Comparison of ENCODE assay signal across 12 mouse cellular contexts in the genomic region with DNA sequence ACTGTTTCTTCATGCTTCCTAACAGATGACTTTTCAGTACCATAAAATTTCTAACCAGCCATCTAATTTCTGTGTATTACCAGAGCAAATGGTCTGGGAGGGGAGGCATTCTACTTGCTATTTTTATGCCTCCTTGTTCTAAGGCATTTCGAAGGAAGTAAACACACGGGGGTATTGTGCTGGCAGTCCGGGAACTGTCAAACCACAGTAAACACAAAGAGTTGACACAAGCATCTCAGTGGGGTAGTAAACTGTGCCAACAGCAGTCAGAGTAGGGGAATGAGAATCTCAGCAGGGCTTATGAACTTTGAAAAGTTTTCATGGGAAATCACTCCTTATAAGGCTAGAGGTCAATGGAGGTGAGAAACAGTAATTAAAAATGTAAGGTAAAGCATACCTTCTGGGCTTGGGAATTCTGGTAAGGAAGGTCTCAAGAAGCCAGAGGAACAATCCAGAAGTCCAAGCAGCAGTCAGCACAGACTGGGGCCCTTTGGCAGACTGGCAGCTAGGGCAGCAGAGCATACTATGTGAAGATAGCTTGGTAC. TPM values are rescaled to one million over a fixed set of nuclear protein-coding genes. Genes with fewer than 3 reads are reported as not detected.
A peak's percentile ranks its signal among the peaks of the same experiment; 100 is the strongest.
DNase-seq lines count a peak whose midpoint lies in the region; ATAC-seq and TF ChIP-seq lines count a peak whose summit lies in the region.
"Had no signal": no experiment of that assay in that cellular context is flagged by ENCODE, and none has a peak within 500 bp of the region (broad histone marks: within the 10 kb centered on the region; RNA-seq: fewer than 3 reads in every experiment).

No protein-coding gene starts in this region.

- H3K4me2 ChIP-seq in liver, embryonic 12.5 days = no peak overlapping the region
- H3K4me2 ChIP-seq in kidney, embryonic 15.5 days = no peak overlapping the region
- H3K4me2 ChIP-seq in forebrain, embryonic 12.5 days = no peak overlapping the region
- H3K4me2 ChIP-seq: limb, embryonic 12.5 days had no signal

- peaks cover 4% of the 10 kb centered on the region; the same call in 1 of the 2 replicates for H3K79me2 ChIP-seq in heart, adult 2 months (replicated peaks; ENCODE audit: control insufficient read depth, insufficient read depth, low read length)
- peaks cover 24% of the 10 kb centered on the region; the same call in 1 of the 2 replicates for H3K79me2 ChIP-seq in liver, adult 2 months (ENCODE audit: control insufficient read depth, insufficient read depth, low read length)

- H3K4me3 ChIP-seq in heart, adult 2 months = no peak overlapping the region
- no peak overlapping the region for H3K4me3 ChIP-seq in liver, adult 2 months (ENCODE audit: insufficient read depth, low read depth, low read length)
- H3K4me3 ChIP-seq in liver, embryonic 12.5 days = no peak overlapping the region
- no peak overlapping the region for H3K4me3 ChIP-seq in kidney, embryonic 15.5 days (replicated peaks)
- no peak overlapping the region for H3K4me3 ChIP-seq in forebrain, embryonic 12.5 days (replicated peaks)
- H3K4me3 ChIP-seq: limb, embryonic 12.5 days had no signal

- H3K27me3 ChIP-seq in heart, adult 2 months (ENCODE audit: control insufficient read depth, insufficient read depth, low read length) = no peaks in the 10 kb centered on the region
- H3K27me3 ChIP-seq in liver, adult 2 months (ENCODE audit: control insufficient read depth, insufficient read depth, low read length) = no peaks in the 10 kb centered on the region
- H3K27me3 ChIP-seq in liver, embryonic 12.5 days (replicated peaks) = no peaks in the 10 kb centered on the region
- no peaks in the 10 kb centered on the region for H3K27me3 ChIP-seq in kidney, embryonic 15.5 days
- no peaks in the 10 kb centered on the region for H3K27me3 ChIP-seq in forebrain, embryonic 12.5 days
- H3K27me3 ChIP-seq: limb, embryonic 12.5 days had no signal

- H3K9ac ChIP-seq in heart, adult 2 months (ENCODE audit: low read depth, low read length) = no peak overlapping the region
- no peak overlapping the region for H3K9ac ChIP-seq in liver, adult 2 months (ENCODE audit: low read depth, low read length)
- H3K9ac ChIP-seq in liver, embryonic 12.5 days = no peak overlapping the region
- H3K9ac ChIP-seq in kidney, embryonic 15.5 days = no peak overlapping the region
- no peak overlapping the region for H3K9ac ChIP-seq in forebrain, embryonic 12.5 days
- H3K9ac ChIP-seq: limb, embryonic 12.5 days had no signal

- DNase-seq in heart, adult 2 months = no peak
- no peak for DNase-seq in heart, postnatal 14 days
- DNase-seq in liver, adult 2 months (ENCODE audit: extremely low read depth, low read depth, low spot score) = peak; percentile 38
- DNase-seq in lung, postnatal 36 days = peak; percentile 54
- no peak for DNase-seq in embryo, embryonic 10 days (ENCODE audit: low spot score)
- DNase-seq: embryo, embryonic 11 days; gastrocnemius, postnatal 14 days; heart, postnatal 36 days had no signal

- no peak for TF ChIP-seq CTCF in heart, adult 2 months (IDR thresholded peaks at IDR 0.05)
- no peak for TF ChIP-seq CTCF in liver, adult 2 months (IDR thresholded peaks at IDR 0.05; ENCODE audit: low read depth, low read length)

- peaks cover 10% of the 10 kb centered on the region for H3K36me3 ChIP-seq in heart, adult 2 months (ENCODE audit: control insufficient read depth, insufficient read depth, low read length)
- H3K36me3 ChIP-seq in liver, adult 2 months (ENCODE audit: control insufficient read depth, insufficient read depth, low read length) = no peaks in the 10 kb centered on the region
- peaks cover 7% of the 10 kb centered on the region for H3K36me3 ChIP-seq in liver, embryonic 12.5 days
- no peaks in the 10 kb centered on the region for H3K36me3 ChIP-seq in kidney, embryonic 15.5 days
- H3K36me3 ChIP-seq in forebrain, embryonic 12.5 days (replicated peaks) = no peaks in the 10 kb centered on the region
- H3K36me3 ChIP-seq: limb, embryonic 12.5 days had no signal

- peak overlapping the region; percentile 56 for H3K27ac ChIP-seq in heart, adult 2 months
- no peak overlapping the region; the same call in 1 of the 2 replicates for H3K27ac ChIP-seq in liver, adult 2 months (replicated peaks; ENCODE audit: insufficient read depth, low read depth, low read length)
- no peak overlapping the region for H3K27ac ChIP-seq in liver, embryonic 12.5 days
- H3K27ac ChIP-seq in kidney, embryonic 15.5 days = peak overlapping the region; percentile 56; the same call in 1 of the 2 replicates
- no peak overlapping the region for H3K27ac ChIP-seq in forebrain, embryonic 12.5 days
- H3K27ac ChIP-seq: limb, embryonic 12.5 days had no signal

- TF ChIP-seq EP300 in heart, adult 2 months (IDR thresholded peaks at IDR 0.05; ENCODE audit: insufficient read depth, low read depth, low read length) = no peak

- ATAC-seq in liver, embryonic 12.5 days = no peak
- ATAC-seq in kidney, embryonic 15.5 days (replicated peaks; ENCODE audit: low FRiP score) = no peak
- ATAC-seq in forebrain, embryonic 12.5 days (ENCODE audit: low FRiP score) = no peak

- H3K9me3 ChIP-seq in liver, embryonic 12.5 days (replicated peaks) = no peaks in the 10 kb centered on the region
- no peaks in the 10 kb centered on the region for H3K9me3 ChIP-seq in kidney, embryonic 15.5 days (replicated peaks)
- no peaks in the 10 kb centered on the region for H3K9me3 ChIP-seq in forebrain, embryonic 12.5 days
- H3K9me3 ChIP-seq: limb, embryonic 12.5 days had no signal

- intact Hi-C loops in heart, adult 2 months (cut with DNase I) = no loop called here
- intact Hi-C loops in heart, postnatal 14 days (cut with DNase I) = no loop called here

- TF ChIP-seq POLR2A in heart, adult 2 months (IDR thresholded peaks at IDR 0.05; ENCODE audit: insufficient read depth, low read depth, low read length) = no peak
- TF ChIP-seq POLR2A in liver, adult 2 months (IDR thresholded peaks at IDR 0.05; ENCODE audit: extremely low read depth, insufficient read depth, low read length) = no peak

- 17% methylated on average over 3 of the region's 3 CpGs for WGBS in heart, adult 2 months
- WGBS in liver, adult 2 months = 0% methylated on average over 3 of the region's 3 CpGs
- 40% methylated on average over 3 of the region's 3 CpGs for WGBS in liver, embryonic 12.5 days (ENCODE audit: insufficient replicate concordance)
- WGBS in kidney, embryonic 15.5 days = 49% methylated on average over 3 of the region's 3 CpGs
- WGBS in forebrain, embryonic 12.5 days = 62% methylated on average over 3 of the region's 3 CpGs

- H3K4me1 ChIP-seq in heart, adult 2 months (ENCODE audit: control insufficient read depth, insufficient read depth, low read length) = peaks cover 6% of the 10 kb centered on the region
- peaks cover 10% of the 10 kb centered on the region for H3K4me1 ChIP-seq in liver, adult 2 months (ENCODE audit: control insufficient read depth, insufficient read depth, low read length)
- peaks cover 20% of the 10 kb centered on the region for H3K4me1 ChIP-seq in liver, embryonic 12.5 days
- H3K4me1 ChIP-seq in kidney, embryonic 15.5 days = peaks cover 13% of the 10 kb centered on the region
- no peaks in the 10 kb centered on the region for H3K4me1 ChIP-seq in forebrain, embryonic 12.5 days

RNA-seq across cellular contexts. Expression of gene Aftph, which starts 7.8 kb away (rescaled TPM):
- total RNA-seq in heart, adult 2 months (2021) = 10 to 100 TPM; 22.5 to 22.7 TPM
- 18.9 and 28.2 TPM in 2 replicates for polyA plus RNA-seq in heart, adult 2 months (2012; rRNA removed)
- 10 to 100 TPM; 24.4 to 27.7 TPM for total RNA-seq in heart, postnatal 14 days (2021)
- total RNA-seq in liver, adult 2 months (2014; rRNA removed) = 30.3 and 33.5 TPM in 2 replicates
- polyA plus RNA-seq in liver, adult 2 months (2012; rRNA removed) = 16.9 and 24.6 TPM in 2 replicates
- polyA plus RNA-seq in liver, embryonic 12.5 days (2016; fragmentation: Nextera tagmentation; extraction: Ambion mirVana) = 17.2 and 17.4 TPM in 2 replicates
- 22.0 and 23.0 TPM in 2 replicates for polyA plus RNA-seq in kidney, embryonic 15.5 days (2015; fragmentation: Nextera tagmentation; extraction: Ambion mirVana)
- polyA plus RNA-seq in forebrain, embryonic 12.5 days (2016; fragmentation: Nextera tagmentation; extraction: Ambion mirVana) = 34.2 TPM in 2 replicates

Comparison
In these comparisons a context has a peak if more than half of its experiments do, and no peak if none do; other contexts are left out.
1. DNase-seq: peak in liver, adult 2 months (single experiment) and lung, postnatal 36 days (single experiment); none in heart, adult 2 months (0 of 2), heart, postnatal 14 days (0 of 2) and embryo, embryonic 10 days (single experiment).
2. H3K27ac ChIP-seq: peak in heart, adult 2 months (single experiment) and kidney, embryonic 15.5 days (single experiment); none in liver, adult 2 months (single experiment), liver, embryonic 12.5 days (single experiment) and forebrain, embryonic 12.5 days (single experiment).